In the genomic region with DNA sequence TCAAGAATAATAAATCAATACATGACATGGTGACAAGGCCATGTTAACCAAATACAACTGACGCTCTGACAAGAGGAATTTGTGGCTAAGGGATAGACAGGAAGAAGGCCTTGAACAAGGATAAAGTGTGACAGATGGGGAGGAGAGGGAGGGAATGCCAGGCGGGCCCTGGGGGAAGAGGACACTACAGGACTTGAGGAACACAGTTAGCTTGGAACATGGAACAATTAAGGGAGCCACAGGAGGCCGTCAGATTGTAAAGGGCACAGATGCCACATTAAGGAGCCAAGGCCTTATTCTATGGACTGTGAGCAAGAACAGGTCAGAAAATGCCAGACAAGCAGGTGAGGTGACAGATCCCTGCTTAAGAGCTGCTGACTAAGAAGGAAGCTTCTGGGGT, we compare ENCODE assay signal across 27 mouse cellular contexts.
DNase-seq lines count a peak whose midpoint lies in the region; ATAC-seq and TF ChIP-seq lines count a peak whose summit lies in the region.
"Had no signal": no experiment of that assay in that cellular context is flagged by ENCODE, and none has a peak within 500 bp of the region (broad histone marks: within the 10 kb centered on the region; RNA-seq: fewer than 3 reads in every experiment).

No protein-coding gene starts in this region.

- DNase-seq in adrenal gland, adult 2 months, result peak; percentile 7
- DNase-seq in adrenal gland, adult 18-20 months (ENCODE audit: low spot score in 2 of 2), result no peak
- DNase-seq in brain, adult 2 months (ENCODE audit: low read depth, low spot score), result peak; percentile 97
- peak; percentile 84 to 95 for DNase-seq in cerebellum, adult 2 months
- DNase-seq in cerebellum, postnatal 14 days, result peak; percentile 62 to 82
- no peak for DNase-seq in thymus, adult 18-20 months
- no peak for DNase-seq in right cerebral cortex, postnatal 14 days
- DNase-seq: gastrocnemius, adult 2 months; gastrocnemius, postnatal 36 days; heart, adult 18-20 months; kidney, adult 11 months; kidney, postnatal 14 days; layer of hippocampus, adult 9-11 months; liver, postnatal 0 days; lung, postnatal 4 days had no signal

- no peak overlapping the region for H3K27ac ChIP-seq in cerebellum, adult 2 months (ENCODE audit: insufficient read depth, low read length)
- no peak overlapping the region for H3K27ac ChIP-seq in midbrain, embryonic 16.5 days (ENCODE audit: low read length)
- H3K27ac ChIP-seq: gastrocnemius, adult 2 months; hindbrain, embryonic 15.5 days; limb, embryonic 13.5 days; midbrain, embryonic 12.5 days; neural tube, embryonic 13.5 days had no signal

- no peak overlapping the region for H3K9ac ChIP-seq in midbrain, embryonic 16.5 days (ENCODE audit: low read depth, low read length)
- H3K9ac ChIP-seq: heart, embryonic 12.5 days; hindbrain, embryonic 15.5 days; limb, embryonic 13.5 days; liver, postnatal 0 days; midbrain, embryonic 12.5 days; neural tube, embryonic 13.5 days had no signal

- H3K4me1 ChIP-seq in cerebellum, adult 2 months (ENCODE audit: control insufficient read depth, insufficient read depth, low read length), result peaks cover 3% of the 10 kb centered on the region; the same call in 1 of the 2 replicates
- peaks cover 9% of the 10 kb centered on the region for H3K4me1 ChIP-seq in midbrain, embryonic 16.5 days (ENCODE audit: control insufficient read depth, insufficient read depth, low read length)
- H3K4me1 ChIP-seq: heart, embryonic 12.5 days; limb, embryonic 13.5 days; megakaryocyte, embryonic 14.5 days had no signal

- TF ChIP-seq CTCF in cerebellum, adult 2 months (IDR thresholded peaks at IDR 0.05; ENCODE audit: borderline replicate concordance, insufficient read depth, low read depth, low read length), result no peak

- no peaks in the 10 kb centered on the region for H3K9me3 ChIP-seq in midbrain, embryonic 16.5 days (replicated peaks; ENCODE audit: control insufficient read depth, low read length, poor library complexity, severe bottlenecking)
- H3K9me3 ChIP-seq: G1E; heart, embryonic 12.5 days; hindbrain, embryonic 15.5 days; limb, embryonic 13.5 days; megakaryocyte, embryonic 14.5 days; midbrain, embryonic 12.5 days; neural tube, embryonic 13.5 days had no signal

- no peaks in the 10 kb centered on the region for H3K36me3 ChIP-seq in midbrain, embryonic 16.5 days (ENCODE audit: control insufficient read depth, insufficient read depth, low read length)
- H3K36me3 ChIP-seq: G1E; heart, embryonic 12.5 days; hindbrain, embryonic 15.5 days; limb, embryonic 13.5 days; midbrain, embryonic 12.5 days; neural tube, embryonic 13.5 days had no signal

- ATAC-seq in midbrain, embryonic 16.5 days, result no peak
- ATAC-seq: forebrain, embryonic 16.5 days; inflammation-experienced regulatory T-cells, adult 6 months; liver, postnatal 0 days had no signal

- WGBS in cerebellum, adult 2 months, result 12% methylated on average over 3 of the region's 3 CpGs
- 65% methylated on average over 3 of the region's 3 CpGs for WGBS in midbrain, embryonic 16.5 days

- TF ChIP-seq POLR2A in cerebellum, adult 2 months (IDR thresholded peaks at IDR 0.05; ENCODE audit: borderline replicate concordance, insufficient read depth, low read length), result no peak

- H3K4me2 ChIP-seq in midbrain, embryonic 16.5 days (ENCODE audit: low read length), result no peak overlapping the region
- H3K4me2 ChIP-seq: heart, embryonic 12.5 days; hindbrain, embryonic 15.5 days; limb, embryonic 13.5 days; liver, embryonic 11.5 days; midbrain, embryonic 12.5 days; neural tube, embryonic 13.5 days had no signal

- H3K4me3 ChIP-seq in cerebellum, adult 2 months (replicated peaks; ENCODE audit: insufficient read depth, low read depth, low read length), result no peak overlapping the region
- no peak overlapping the region for H3K4me3 ChIP-seq in midbrain, embryonic 16.5 days (ENCODE audit: low read depth, low read length)
- H3K4me3 ChIP-seq: erythroblast, embryonic 14.5 days; gastrocnemius, adult 2 months; heart, embryonic 12.5 days; hindbrain, embryonic 15.5 days; limb, embryonic 13.5 days; megakaryocyte, embryonic 14.5 days; midbrain, embryonic 12.5 days; neural tube, embryonic 13.5 days had no signal

- no peaks in the 10 kb centered on the region for H3K27me3 ChIP-seq in cerebellum, adult 2 months (ENCODE audit: control insufficient read depth, insufficient read depth, low read length)
- H3K27me3 ChIP-seq in midbrain, embryonic 16.5 days (ENCODE audit: control insufficient read depth, insufficient read depth, low read depth, low read length), result no peaks in the 10 kb centered on the region
- H3K27me3 ChIP-seq: hindbrain, embryonic 15.5 days; megakaryocyte, embryonic 14.5 days; midbrain, embryonic 12.5 days; neural tube, embryonic 13.5 days had no signal

Comparison
In these comparisons a context has a peak if more than half of its experiments do, and no peak if none do; other contexts are left out.
1. DNase-seq: peak in adrenal gland, adult 2 months (single experiment), brain, adult 2 months (single experiment), cerebellum, adult 2 months (2 of 2) and cerebellum, postnatal 14 days (2 of 2); none in adrenal gland, adult 18-20 months (0 of 2), thymus, adult 18-20 months (0 of 2) and right cerebral cortex, postnatal 14 days (single experiment).